Mouse (Mus musculus): Measurements from ENCODE around the gene Efhc2.
A peak's percentile ranks its signal among the peaks of the same experiment; 100 is the strongest.

The Efhc2 gene

DNA sequence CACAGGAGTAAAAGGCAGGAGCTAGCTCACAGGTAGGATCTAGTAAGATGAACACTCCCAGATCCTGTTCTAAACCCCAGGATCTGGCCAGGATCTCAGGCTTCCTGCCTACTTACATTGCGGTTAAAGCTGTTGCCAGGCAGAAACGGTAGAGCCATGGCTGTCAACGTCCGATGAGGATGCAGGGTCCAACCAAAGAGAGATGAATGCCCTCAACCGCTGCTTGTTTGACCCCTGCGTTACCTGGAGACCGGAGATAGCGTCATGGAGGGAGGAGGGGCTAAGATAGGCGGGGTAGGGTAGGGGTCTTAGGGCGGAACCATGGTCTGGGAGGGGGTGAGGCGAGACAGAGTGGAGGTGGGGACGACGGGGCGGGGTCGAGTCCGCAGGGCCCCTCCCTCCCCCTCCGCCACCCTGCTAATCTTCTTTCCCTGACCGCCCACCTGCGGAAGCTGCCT, at the start of gene Efhc2:
TSS of gene Efhc2 (minus strand) at position 243 of the 458 bp plus-strand sequence.
- peak in 1 of 2 experiments; percentile 16 for DNase-seq (ENCODE audit: low spot score in 2 of 2)

DNA sequence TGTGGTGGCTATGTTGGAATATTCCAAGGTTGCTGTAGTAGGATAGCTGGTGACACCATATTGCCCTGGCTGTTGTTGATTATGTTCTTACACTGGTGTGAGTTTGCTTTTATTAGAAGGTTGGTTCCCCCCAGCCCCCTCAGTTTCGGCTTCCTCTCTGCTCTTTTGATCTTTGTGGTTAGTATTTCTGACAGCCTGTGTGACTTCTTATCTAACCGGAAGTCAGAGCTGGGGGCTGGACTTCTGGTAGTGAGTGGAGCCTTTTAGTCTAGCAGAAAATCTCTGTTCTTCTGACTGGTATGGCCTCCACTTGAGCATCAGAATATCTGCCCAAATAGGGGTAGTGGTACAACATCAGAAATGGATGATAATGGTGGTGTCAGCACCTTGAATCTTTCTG, 45.9 kb upstream of the Efhc2 start:
- no peak for DNase-seq (ENCODE audit: low spot score in 2 of 2)

DNA sequence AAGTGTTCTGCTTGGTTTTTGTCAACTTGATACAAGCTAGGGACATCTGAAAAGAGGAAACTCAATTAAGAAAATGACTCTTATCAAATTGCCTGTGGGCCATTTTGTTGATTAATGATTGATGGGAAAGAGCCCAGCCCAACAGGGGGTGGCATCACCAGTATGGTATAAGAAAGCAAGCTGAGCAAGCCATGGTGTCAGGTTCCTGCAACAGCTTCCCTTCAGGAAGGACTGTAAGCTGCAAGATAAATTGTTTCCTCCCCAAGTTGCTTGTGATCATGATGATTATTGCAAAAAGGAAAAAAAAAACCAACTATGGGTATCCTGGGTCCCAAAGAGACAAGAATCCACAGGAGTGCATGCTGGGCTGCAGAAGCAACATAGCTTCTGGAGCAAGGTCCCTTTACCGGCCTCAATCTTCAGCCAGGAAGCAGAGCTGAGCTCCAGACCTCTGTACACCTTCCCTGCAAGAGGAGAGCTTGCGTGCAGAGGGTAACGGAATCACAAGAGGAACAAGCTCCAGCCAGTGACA, 18.8 kb downstream of the Efhc2 start:
- DNase-seq (ENCODE audit: low spot score in 2 of 2): no peak

DNA sequence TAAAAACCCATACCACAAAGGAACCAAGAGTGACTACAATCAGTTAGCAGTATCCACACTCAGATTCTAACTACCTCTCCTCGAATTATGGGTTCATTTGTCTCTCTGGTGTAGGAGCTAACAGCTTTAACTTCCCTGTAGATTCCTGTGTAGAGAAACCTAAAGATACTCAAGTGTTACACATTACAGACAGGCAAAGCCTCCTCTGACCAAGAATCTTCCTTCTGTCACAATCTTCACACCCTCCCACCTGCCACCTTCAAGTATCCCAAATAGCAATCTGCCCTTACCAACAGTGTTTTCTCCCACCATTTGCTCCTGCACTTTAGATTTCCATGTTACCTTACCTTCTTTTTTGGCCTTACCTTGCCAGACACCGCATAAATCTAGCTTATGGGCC, 35.3 kb downstream of the Efhc2 start:
- no peak for DNase-seq (ENCODE audit: low spot score in 2 of 2)

DNA sequence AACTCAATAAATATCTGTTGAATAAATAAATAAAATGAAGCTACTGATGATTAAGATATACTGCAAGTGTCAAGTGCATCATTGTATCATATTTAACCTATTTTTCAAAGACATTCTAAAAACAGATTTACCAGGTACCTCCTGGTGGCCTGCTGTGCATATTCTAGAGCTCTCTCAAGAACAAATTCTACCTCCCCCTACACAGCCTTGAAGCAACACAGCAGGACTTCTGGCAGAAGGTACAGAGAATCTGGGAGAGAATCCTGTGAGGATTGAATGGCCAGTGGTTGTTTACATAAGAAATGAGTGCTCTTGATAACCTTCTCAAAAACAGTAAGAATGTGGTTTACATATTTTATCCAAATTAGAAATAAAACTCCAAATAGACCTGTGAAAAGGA, 94.0 kb downstream of the Efhc2 start:
- DNase-seq (ENCODE audit: low spot score in 2 of 2): no peak

DNA sequence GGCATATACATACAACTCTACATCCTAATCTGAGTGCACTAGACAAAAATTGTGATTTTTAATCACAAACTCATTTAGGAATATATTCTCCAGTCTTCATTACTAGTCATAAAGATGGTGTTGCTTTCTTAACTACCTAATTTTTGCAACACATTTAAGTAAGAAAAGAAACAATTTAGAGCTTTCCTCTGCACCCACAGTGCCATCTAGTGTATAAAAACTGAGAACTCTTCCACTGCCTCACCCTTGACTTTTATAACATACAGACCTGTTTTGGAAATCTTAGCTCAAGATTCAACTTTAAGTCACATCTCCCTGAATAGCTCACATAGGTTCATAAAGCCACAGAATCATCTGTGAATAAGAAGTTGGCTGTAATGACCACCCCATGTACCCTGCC, 101.7 kb downstream of the Efhc2 start:
- no peak for DNase-seq (ENCODE audit: low spot score in 2 of 2)

DNA sequence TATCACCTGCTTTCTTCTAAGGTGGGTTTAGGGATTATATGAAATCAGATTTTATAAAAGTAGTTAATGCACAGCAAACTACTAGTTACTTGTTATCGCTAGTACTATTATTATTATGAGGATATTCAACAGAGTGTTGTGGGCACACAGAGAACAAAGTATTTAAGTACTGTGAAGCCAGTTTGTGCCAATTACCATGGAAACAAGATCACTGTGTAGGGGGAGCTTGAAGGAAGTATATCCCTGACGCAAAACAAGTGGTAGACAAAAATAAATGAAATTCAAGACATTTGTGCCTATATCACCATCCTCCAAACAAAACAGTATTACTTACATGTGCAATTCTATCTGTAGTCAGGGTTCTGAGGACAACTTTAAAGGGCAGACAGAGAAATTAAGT, 105.7 kb downstream of the Efhc2 start:
- DNase-seq (ENCODE audit: low spot score in 2 of 2): no peak

DNA sequence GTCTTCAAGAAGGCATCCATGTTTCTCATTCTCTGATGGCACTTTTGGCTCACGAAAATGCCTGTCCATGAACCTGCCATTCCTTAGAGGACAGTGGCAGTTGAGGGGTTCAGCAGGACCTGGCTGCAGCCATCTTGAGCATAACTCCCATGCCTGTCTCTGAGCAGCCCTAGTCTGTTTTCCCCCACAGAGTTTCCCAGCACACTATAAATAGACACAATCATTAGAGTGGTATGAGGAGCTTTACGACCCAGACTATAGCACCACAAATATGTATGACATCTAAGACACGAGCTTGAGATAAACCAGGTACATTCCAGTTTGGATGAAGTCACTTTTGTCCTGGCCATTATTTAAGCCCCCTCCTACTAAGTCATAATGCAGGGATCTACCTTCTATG, 143.4 kb downstream of the Efhc2 start:
- DNase-seq (ENCODE audit: low spot score in 2 of 2): no peak

DNA sequence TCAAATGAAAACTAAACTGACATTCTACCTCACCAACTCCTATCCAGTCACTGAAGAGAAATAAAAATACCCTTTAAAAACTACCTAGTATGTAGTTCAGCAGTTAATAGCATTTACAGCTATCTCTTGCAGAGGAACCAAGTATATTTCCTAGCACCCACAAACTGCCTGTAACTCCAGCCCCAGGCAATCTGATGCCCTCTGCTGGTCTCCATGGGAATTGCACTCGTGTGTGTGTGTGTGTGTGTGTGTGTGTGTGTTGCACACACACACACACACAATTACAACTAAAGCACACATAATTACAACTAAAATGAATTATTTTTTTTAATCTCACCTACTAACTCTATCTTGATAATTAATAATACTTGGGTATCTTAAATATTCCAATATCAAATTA, 153.5 kb downstream of the Efhc2 start:
- DNase-seq (ENCODE audit: low spot score in 2 of 2): no peak

Measured in cerebellum, postnatal 4 days (tissue).